Mouse (Mus musculus) hindbrain, postnatal 0 days (tissue): ENCODE results near the gene Myl4. TPM values are rescaled to one million over a fixed set of nuclear protein-coding genes. Genes with fewer than 3 reads are reported as not detected.

Experiments used
- ATAC-seq: fragments of 200-750 bp; cut with Nextera tagmentation; 2 replicates; pipeline ENCODE4 v1.8.0; 2017; ENCODE audit warnings: mild to moderate bottlenecking, moderate TSS enrichment, moderate library complexity
- DNase-seq: peaks from one replicate; pipeline ENCODE4 v3.0.0-alpha.2; 2015; ENCODE audit warnings: low spot score
- H3K27ac ChIP-seq: fragments of 300-500 bp; sonication (generic); 2 replicates; pipeline ENCODE4 v1.5.1; 2014; ENCODE audit warnings: mild to moderate bottlenecking
- H3K27me3 ChIP-seq: fragments of 300-500 bp; sonication (generic); 2 replicates; pipeline ENCODE4 v1.6.1; 2014; ENCODE audit warnings: low read length, mixed read lengths; ENCODE audit not compliant: insufficient read depth
- H3K36me3 ChIP-seq: fragments of 300-500 bp; sonication (generic); 2 replicates; pipeline ENCODE4 v1.6.1; 2014; ENCODE audit warnings: low read length, mixed read lengths; ENCODE audit not compliant: insufficient read depth
- H3K4me1 ChIP-seq: fragments of 300-500 bp; sonication (generic); 2 replicates; pipeline ENCODE4 v1.6.1; 2014; ENCODE audit warnings: antibody characterized with exemption, low read length, mixed read lengths; ENCODE audit not compliant: insufficient read depth
- H3K4me2 ChIP-seq: fragments of 300-500 bp; sonication (generic); 2 replicates; pipeline ENCODE4 v1.6.1; 2014; ENCODE audit warnings: low read depth, mild to moderate bottlenecking, low read length, moderate library complexity, mixed read lengths
- H3K4me3 ChIP-seq: fragments of 300-500 bp; sonication (generic); 2 replicates; pipeline ENCODE4 v1.5.1; 2014; ENCODE audit warnings: low read length
- H3K9ac ChIP-seq: fragments of 300-500 bp; sonication (generic); replicated peaks from 2 replicates; pipeline ENCODE4 v1.6.1; 2014; ENCODE audit warnings: mild to moderate bottlenecking, low read length, moderate library complexity, mixed read lengths
- H3K9me3 ChIP-seq: fragments of 300-500 bp; sonication (generic); 2 replicates; pipeline ENCODE4 v1.6.1; 2016; ENCODE audit warnings: low read length, mixed read lengths
- CTCF ChIP-seq: IDR thresholded peaks from 2 replicates; pipeline ENCODE4 v1.5.1; 2016; ENCODE audit warnings: antibody characterized with exemption, control low read depth, low read depth
- WGBS: fragments of 180-500 bp; shearing (Covaris S2); extraction: QIAGEN DNeasy Blood & Tissue Kit; methylation state at CpG from one replicate; pipeline ENCODE4 v1.1.7; 2014; 5-methylcytosine and 5-hydroxymethylcytosine counted together
- polyA plus RNA-seq: library from polyadenylated mRNA; unstranded; fragments of >200 nt; fragmentation: Nextera tagmentation; extraction: Ambion mirVana; gene quantifications from 2 replicates; pipeline ENCODE4 v1.2.1, GENCODE M21; 2015
- total RNA-seq: library from RNA; depleted of rRNA; stranded (reverse); fragments of >200 nt; gene quantifications from 2 replicates; pipeline ENCODE4 v1.2.3, GENCODE M21; 2014; rRNA removed

Gene Myl4
- total and polyA plus RNA-seq, 2 experiments from 2014 or later = 1.2 to 5.6 TPM

DNA sequence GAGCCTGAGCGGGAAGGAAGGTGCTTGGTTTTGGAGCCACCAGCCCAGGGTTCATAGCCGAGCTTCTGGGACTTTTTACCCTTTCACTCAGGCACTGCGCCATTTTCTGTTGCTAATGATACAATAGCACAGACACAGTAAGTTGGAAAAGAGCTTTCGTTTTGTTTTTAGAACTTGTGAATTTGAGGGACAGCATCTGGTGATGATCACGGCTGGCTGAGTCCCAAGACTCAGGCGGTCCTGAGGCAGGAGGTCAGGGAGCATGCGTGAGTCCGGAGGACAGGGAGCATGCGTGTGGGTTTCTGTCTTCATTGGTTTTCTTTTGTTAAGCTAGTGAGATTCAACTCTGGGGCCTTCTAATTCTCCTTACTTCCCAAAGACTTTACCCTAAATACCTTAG, 89.2 kb downstream of the Myl4 start:
- 87% methylated on average over 9 of the region's 9 CpGs for WGBS
- Histone ChIP-seq H3K9me3 (no peaks in the 10 kb centered on the region), H3K27me3 (no peaks in the 10 kb centered on the region), H3K4me2 (no peak overlapping the region), H3K9ac (no peak overlapping the region), H3K27ac (no peak overlapping the region), H3K4me1 (no peaks in the 10 kb centered on the region), H3K36me3 (no peaks in the 10 kb centered on the region), H3K4me3 (no peak overlapping the region)
- TF ChIP-seq CTCF = no peak
- no peak for DNase-seq
- ATAC-seq = no peak

DNA sequence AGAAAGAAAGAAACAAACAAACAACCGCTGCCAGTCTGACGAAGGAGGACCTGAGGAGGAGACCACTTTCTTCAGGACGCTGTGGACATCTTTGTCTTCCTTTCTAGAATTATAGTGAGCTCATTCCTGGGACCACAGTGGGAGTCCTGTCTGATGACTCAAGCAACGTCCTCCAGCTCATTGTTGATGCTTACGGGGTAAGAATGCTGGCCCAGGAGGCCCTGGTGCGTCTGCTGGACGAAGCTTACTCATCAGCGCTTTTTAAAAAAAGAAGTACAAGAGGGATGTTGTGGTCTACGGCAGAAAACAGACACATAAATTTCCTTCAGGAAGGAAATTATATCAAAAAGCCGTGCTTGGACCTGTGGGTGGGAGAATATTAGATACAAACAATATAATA, 90.4 kb downstream of the Myl4 start:
- 72% methylated on average over 10 of the region's 10 CpGs for WGBS
- TF ChIP-seq CTCF = no peak
- Histone ChIP-seq H3K4me2 (no peak overlapping the region), H3K4me1 (no peaks in the 10 kb centered on the region), H3K27ac (no peak overlapping the region), H3K36me3 (no peaks in the 10 kb centered on the region), H3K4me3 (no peak overlapping the region), H3K27me3 (no peaks in the 10 kb centered on the region), H3K9me3 (no peaks in the 10 kb centered on the region), H3K9ac (no peak overlapping the region)
- ATAC-seq (no peak), DNase-seq (no peak)

DNA sequence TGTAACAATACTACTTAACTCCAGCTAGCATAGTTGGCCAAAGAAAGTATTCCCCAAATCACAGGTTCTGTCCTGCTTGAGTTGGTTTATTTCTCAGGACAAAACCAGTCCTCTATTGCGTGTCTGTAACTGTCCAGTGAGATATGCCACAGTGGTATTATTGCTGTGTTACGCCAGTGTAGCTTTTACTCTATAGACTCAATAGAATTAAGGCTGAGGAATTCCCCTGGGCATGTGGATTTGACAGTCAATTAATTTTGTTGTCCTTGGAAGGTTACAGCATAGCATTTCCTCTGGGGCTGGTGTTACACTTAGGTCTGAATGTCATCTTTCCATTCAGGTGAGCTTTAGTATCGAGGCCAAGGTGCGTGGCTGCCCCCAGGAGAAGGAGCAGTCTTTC, 92.8 kb downstream of the Myl4 start:
- no peaks in the 10 kb centered on the region for H3K9me3 ChIP-seq
- H3K4me3 ChIP-seq = no peak overlapping the region
- DNase-seq (no peak), ATAC-seq (no peak)
- H3K27ac ChIP-seq = no peak overlapping the region
- TF ChIP-seq CTCF = no peak
- 78% methylated on average over 4 of the region's 4 CpGs for WGBS
- no peaks in the 10 kb centered on the region for H3K36me3 ChIP-seq
- H3K4me2 ChIP-seq = no peak overlapping the region
- no peak overlapping the region for H3K9ac ChIP-seq
- H3K4me1 ChIP-seq = no peaks in the 10 kb centered on the region
- no peaks in the 10 kb centered on the region for H3K27me3 ChIP-seq

Other genes starting within 250 kb of the Myl4 start
- gene Kansl1, start 81.8 kb upstream of the Myl4 start, total RNA-seq = 54.9 and 75.5 TPM in 2 replicates
- 17.9 and 19.0 TPM in 2 replicates for gene Kansl1, start 81.8 kb upstream of the Myl4 start, polyA plus RNA-seq
- 23.8 and 27.4 TPM in 2 replicates for gene Cdc27, start within 50 bp of the Myl4 start, total RNA-seq
- 38.2 and 39.1 TPM in 2 replicates for gene Cdc27, start within 50 bp of the Myl4 start, polyA plus RNA-seq
- 1.7 TPM in 2 replicates for gene Itgb3, start 57.3 kb downstream of the Myl4 start, total RNA-seq
- 0.82 and 1.0 TPM in 2 replicates for gene Itgb3, start 57.3 kb downstream of the Myl4 start, polyA plus RNA-seq
- gene Gm11639, start 135.0 kb downstream of the Myl4 start, total RNA-seq = 0.11 TPM in 1 of 2 replicates, not detected in the other
- 0.05 and 0.43 TPM in 2 replicates for gene Gm11639, start 135.0 kb downstream of the Myl4 start, polyA plus RNA-seq